Mouse (Mus musculus): ENCODE measurements around the gene Ipo9. TPM values are rescaled to one million over a fixed set of nuclear protein-coding genes. Genes with fewer than 3 reads are reported as not detected.
"Not testable (repeated sequence)": the region's sequence is repeated elsewhere in the genome, so short reads cannot be mapped to it uniquely, and the experiment has no call there.

Gene Ipo9
- polyA plus RNA-seq, 1 experiment from 2014 or later = 112 TPM

GRCm38 (mm10) chr1:135412130-135412529 is 18.2 kb downstream of the Ipo9 start:
- no peak overlapping the region for H3K9ac ChIP-seq (ENCODE audit: low read depth, low read length)
- no peak overlapping the region for H3K27ac ChIP-seq (ENCODE audit: low read length)
- H3K9me3 ChIP-seq (replicated peaks; ENCODE audit: control insufficient read depth, low read length, poor library complexity, severe bottlenecking) = no peaks in the 10 kb centered on the region
- H3K4me3 ChIP-seq (ENCODE audit: low read depth, low read length) = no peak overlapping the region
- peaks cover 42% of the 10 kb centered on the region for H3K36me3 ChIP-seq (ENCODE audit: control insufficient read depth, insufficient read depth, low read length)
- 82% methylated on average over 4 of the region's 4 CpGs for WGBS
- no peak overlapping the region for H3K4me2 ChIP-seq (ENCODE audit: low read length)
- H3K27me3 ChIP-seq (ENCODE audit: control insufficient read depth, insufficient read depth, low read depth, low read length) = no peaks in the 10 kb centered on the region
- no peaks in the 10 kb centered on the region for H3K4me1 ChIP-seq (ENCODE audit: control insufficient read depth, insufficient read depth, low read length)
- no peak for ATAC-seq

- no peak overlapping the region for H3K27ac ChIP-seq (ENCODE audit: low read length)
- no peak for ATAC-seq
- no peaks in the 10 kb centered on the region for H3K4me1 ChIP-seq (ENCODE audit: control insufficient read depth, insufficient read depth, low read length)
- H3K4me3 ChIP-seq (ENCODE audit: low read depth, low read length) = no peak overlapping the region
- H3K9me3 ChIP-seq (replicated peaks; ENCODE audit: control insufficient read depth, low read length, poor library complexity, severe bottlenecking) = no peaks in the 10 kb centered on the region
- WGBS = 75% methylated on average over 2 of the region's 2 CpGs
- H3K4me2 ChIP-seq (ENCODE audit: low read length) = no peak overlapping the region
- no peaks in the 10 kb centered on the region for H3K27me3 ChIP-seq (ENCODE audit: control insufficient read depth, insufficient read depth, low read depth, low read length)
- no peak overlapping the region for H3K9ac ChIP-seq (ENCODE audit: low read depth, low read length)
- H3K36me3 ChIP-seq (ENCODE audit: control insufficient read depth, insufficient read depth, low read length) = peaks cover 39% of the 10 kb centered on the region
Measured at GRCm38 (mm10) chr1:135410967-135411366, 19.3 kb downstream of the Ipo9 start.

GRCm38 (mm10) chr1:135408973-135409372 is 21.3 kb downstream of the Ipo9 start:
- peaks cover 32% of the 10 kb centered on the region for H3K36me3 ChIP-seq (ENCODE audit: control insufficient read depth, insufficient read depth, low read length)
- no peaks in the 10 kb centered on the region for H3K9me3 ChIP-seq (replicated peaks; ENCODE audit: control insufficient read depth, low read length, poor library complexity, severe bottlenecking)
- no peaks in the 10 kb centered on the region for H3K4me1 ChIP-seq (ENCODE audit: control insufficient read depth, insufficient read depth, low read length)
- no peak overlapping the region for H3K4me2 ChIP-seq (ENCODE audit: low read length)
- no peaks in the 10 kb centered on the region for H3K27me3 ChIP-seq (ENCODE audit: control insufficient read depth, insufficient read depth, low read depth, low read length)
- no peak overlapping the region for H3K9ac ChIP-seq (ENCODE audit: low read depth, low read length)
- no peak overlapping the region for H3K27ac ChIP-seq (ENCODE audit: low read length)
- ATAC-seq = no peak
- WGBS = 97% methylated on average over 4 of the region's 4 CpGs
- no peak overlapping the region for H3K4me3 ChIP-seq (ENCODE audit: low read depth, low read length)

GRCm38 (mm10) chr1:135405356-135405755 is 24.9 kb downstream of the Ipo9 start:
- 84% methylated on average over 7 of the region's 7 CpGs for WGBS
- no peak overlapping the region for H3K4me3 ChIP-seq (ENCODE audit: low read depth, low read length)
- H3K27me3 ChIP-seq (ENCODE audit: control insufficient read depth, insufficient read depth, low read depth, low read length) = no peaks in the 10 kb centered on the region
- no peak overlapping the region for H3K27ac ChIP-seq (ENCODE audit: low read length)
- no peak overlapping the region for H3K9ac ChIP-seq (ENCODE audit: low read depth, low read length)
- H3K4me2 ChIP-seq (ENCODE audit: low read length) = no peak overlapping the region
- H3K9me3 ChIP-seq (replicated peaks; ENCODE audit: control insufficient read depth, low read length, poor library complexity, severe bottlenecking) = no peaks in the 10 kb centered on the region
- H3K4me1 ChIP-seq (ENCODE audit: control insufficient read depth, insufficient read depth, low read length) = no peaks in the 10 kb centered on the region
- peaks cover 52% of the 10 kb centered on the region for H3K36me3 ChIP-seq (ENCODE audit: control insufficient read depth, insufficient read depth, low read length)
- no peak for ATAC-seq

GRCm38 (mm10) chr1:135401452-135402110 is 28.7 kb downstream of the Ipo9 start:
- no peaks in the 10 kb centered on the region for H3K9me3 ChIP-seq (replicated peaks; ENCODE audit: control insufficient read depth, low read length, poor library complexity, severe bottlenecking)
- H3K4me1 ChIP-seq (ENCODE audit: control insufficient read depth, insufficient read depth, low read length) = no peaks in the 10 kb centered on the region
- H3K27ac ChIP-seq (ENCODE audit: low read length) = no peak overlapping the region
- H3K9ac ChIP-seq (ENCODE audit: low read depth, low read length) = no peak overlapping the region
- H3K4me3 ChIP-seq (ENCODE audit: low read depth, low read length) = no peak overlapping the region
- no peaks in the 10 kb centered on the region for H3K27me3 ChIP-seq (ENCODE audit: control insufficient read depth, insufficient read depth, low read depth, low read length)
- H3K36me3 ChIP-seq (ENCODE audit: control insufficient read depth, insufficient read depth, low read length) = peaks cover 41% of the 10 kb centered on the region
- WGBS = 99% methylated on average over 3 of the region's 3 CpGs
- H3K4me2 ChIP-seq (ENCODE audit: low read length) = no peak overlapping the region
- no peak for ATAC-seq

GRCm38 (mm10) chr1:135399466-135399865 is 30.8 kb downstream of the Ipo9 start:
- H3K27ac ChIP-seq (ENCODE audit: low read length) = no peak overlapping the region
- H3K27me3 ChIP-seq (ENCODE audit: control insufficient read depth, insufficient read depth, low read depth, low read length) = no peaks in the 10 kb centered on the region
- no peak overlapping the region for H3K9ac ChIP-seq (ENCODE audit: low read depth, low read length)
- no peaks in the 10 kb centered on the region for H3K9me3 ChIP-seq (replicated peaks; ENCODE audit: control insufficient read depth, low read length, poor library complexity, severe bottlenecking)
- H3K36me3 ChIP-seq (ENCODE audit: control insufficient read depth, insufficient read depth, low read length) = peaks cover 43% of the 10 kb centered on the region
- no peaks in the 10 kb centered on the region for H3K4me1 ChIP-seq (ENCODE audit: control insufficient read depth, insufficient read depth, low read length)
- no peak overlapping the region for H3K4me3 ChIP-seq (ENCODE audit: low read depth, low read length)
- WGBS = 96% methylated on average over 5 of the region's 5 CpGs
- H3K4me2 ChIP-seq (ENCODE audit: low read length) = no peak overlapping the region
- no peak for ATAC-seq

GRCm38 (mm10) chr1:135385161-135385560 is 45.1 kb downstream of the Ipo9 start:
- Histone ChIP-seq H3K36me3 (ENCODE audit: control insufficient read depth, insufficient read depth, low read length) (peaks cover 34% of the 10 kb centered on the region), H3K4me1 (ENCODE audit: control insufficient read depth, insufficient read depth, low read length) (no peaks in the 10 kb centered on the region), H3K4me3 (ENCODE audit: low read depth, low read length) (no peak overlapping the region), H3K4me2 (ENCODE audit: low read length) (no peak overlapping the region), H3K27me3 (ENCODE audit: control insufficient read depth, insufficient read depth, low read depth, low read length) (no peaks in the 10 kb centered on the region), H3K9me3 (replicated peaks; ENCODE audit: control insufficient read depth, low read length, poor library complexity, severe bottlenecking) (no peaks in the 10 kb centered on the region), H3K9ac (ENCODE audit: low read depth, low read length) (no peak overlapping the region), H3K27ac (ENCODE audit: low read length) (no peak overlapping the region)
- 90% methylated on average over 9 of the region's 9 CpGs for WGBS
- ATAC-seq = no peak

- Histone ChIP-seq H3K36me3 (ENCODE audit: control insufficient read depth, insufficient read depth, low read length) (peaks cover 30% of the 10 kb centered on the region), H3K27me3 (ENCODE audit: control insufficient read depth, insufficient read depth, low read depth, low read length) (no peaks in the 10 kb centered on the region), H3K4me2 (ENCODE audit: low read length) (no peak overlapping the region), H3K9ac (ENCODE audit: low read depth, low read length) (no peak overlapping the region), H3K9me3 (replicated peaks; ENCODE audit: control insufficient read depth, low read length, poor library complexity, severe bottlenecking) (no peaks in the 10 kb centered on the region), H3K4me1 (ENCODE audit: control insufficient read depth, insufficient read depth, low read length) (no peaks in the 10 kb centered on the region), H3K27ac (ENCODE audit: low read length) (no peak overlapping the region), H3K4me3 (ENCODE audit: low read depth, low read length) (no peak overlapping the region)
- 98% methylated on average over 5 of the region's 5 CpGs for WGBS
- ATAC-seq = no peak
Measured at GRCm38 (mm10) chr1:135384171-135384570, 46.1 kb downstream of the Ipo9 start.

GRCm38 (mm10) chr1:135381560-135381959 is 48.7 kb downstream of the Ipo9 start:
- WGBS = 68% methylated on average over 6 of the region's 6 CpGs
- ATAC-seq; H3K9ac ChIP-seq (ENCODE audit: low read depth, low read length); H3K4me1 ChIP-seq (ENCODE audit: control insufficient read depth, insufficient read depth, low read length); H3K4me2 ChIP-seq (ENCODE audit: low read length); H3K27me3 ChIP-seq (ENCODE audit: control insufficient read depth, insufficient read depth, low read depth, low read length); H3K9me3 ChIP-seq (replicated peaks; ENCODE audit: control insufficient read depth, low read length, poor library complexity, severe bottlenecking); H3K27ac ChIP-seq (ENCODE audit: low read length); H3K4me3 ChIP-seq (ENCODE audit: low read depth, low read length): not testable (repeated sequence)
- H3K36me3 ChIP-seq (ENCODE audit: control insufficient read depth, insufficient read depth, low read length) = peaks cover 14% of the 10 kb centered on the region
